Mouse (Mus musculus): ENCODE measurements at regions not wholly inside any gene's neighbourhood (a gene's known extent, or its start where the extent isn't known, plus 50 kb on each side); places are given as distances from the start of the nearest gene placed in this dataset.

DNA sequence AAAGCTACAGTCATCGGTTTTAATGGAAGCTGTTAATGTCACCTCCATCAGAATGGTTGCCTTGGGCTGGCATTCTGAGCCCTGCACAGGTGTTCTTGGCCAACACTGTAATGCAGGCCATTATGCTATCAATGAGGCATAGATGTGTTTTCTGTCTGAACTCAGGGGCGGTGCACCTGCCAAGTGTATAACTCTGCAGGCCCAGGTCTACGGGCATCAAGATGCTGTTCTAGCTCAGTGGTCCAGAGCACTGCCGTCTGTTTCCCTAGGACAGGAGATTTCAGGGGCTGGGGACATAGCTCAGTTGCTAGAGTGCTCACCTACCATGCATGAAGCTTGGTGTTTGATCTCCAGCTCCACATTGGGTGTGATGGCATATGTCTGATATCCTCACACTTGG lies 68.1 kb upstream of the Sash1 start:
- H3K79me3 ChIP-seq (ENCODE audit: low read depth) = no peaks in the 10 kb centered on the region
- H3K79me2 ChIP-seq (ENCODE audit: control insufficient read depth, insufficient read depth) = no peaks in the 10 kb centered on the region
- H3K4me3 ChIP-seq (ENCODE audit: insufficient read depth, poor library complexity, severe bottlenecking) = no peak overlapping the region
- H3ac ChIP-seq (ENCODE audit: control insufficient read depth, insufficient read length, low read depth) = no peak overlapping the region
- TF ChIP-seq MAX (IDR thresholded peaks at IDR 0.05) = no peak
- TF ChIP-seq MYOG (IDR thresholded peaks at IDR 0.05; ENCODE audit: control insufficient read depth, extremely low read depth, insufficient read length) = no peak
- TF ChIP-seq CEBPB (IDR thresholded peaks at IDR 0.05; ENCODE audit: low read depth) = no peak
- TF ChIP-seq USF1 (IDR thresholded peaks at IDR 0.05; ENCODE audit: low read depth) = no peak
- TF ChIP-seq MYOD1 (IDR thresholded peaks at IDR 0.05; ENCODE audit: control insufficient read depth, insufficient read length, low read depth) = no peak
- no peak for TF ChIP-seq CTCF (IDR thresholded peaks at IDR 0.05; ENCODE audit: control insufficient read depth, insufficient read depth, insufficient read length)
- TF ChIP-seq FOSL1 (IDR thresholded peaks at IDR 0.05; ENCODE audit: insufficient read depth, low read length, poor library complexity, severe bottlenecking) = no peak
- no peaks in the 10 kb centered on the region for H3K36me3 ChIP-seq (ENCODE audit: control insufficient read depth, insufficient read depth)
- no peaks in the 10 kb centered on the region for H3K27me3 ChIP-seq (ENCODE audit: control insufficient read depth, insufficient read depth, insufficient read length)

DNA sequence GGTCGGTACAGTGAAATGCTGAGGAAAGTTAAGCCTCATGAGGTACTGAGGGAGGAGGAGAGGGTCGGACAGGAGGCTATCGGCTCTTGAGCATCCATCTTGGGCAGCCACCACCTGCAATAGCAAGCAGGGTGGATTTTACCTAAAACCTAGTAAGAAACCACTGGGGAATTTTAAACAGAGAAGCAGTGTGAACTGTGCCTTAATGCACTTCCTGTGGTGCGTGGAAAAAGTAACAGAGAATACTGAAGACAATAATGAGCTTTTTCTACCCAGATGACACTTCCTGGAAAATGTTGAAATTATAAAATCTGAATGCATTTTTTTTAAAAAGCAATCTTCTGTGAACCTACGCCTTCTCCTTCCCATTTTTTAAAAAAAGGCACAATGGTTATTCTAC lies 67.1 kb upstream of the Sash1 start:
- TF ChIP-seq MYOG (IDR thresholded peaks at IDR 0.05; ENCODE audit: control insufficient read depth, extremely low read depth, insufficient read length) (no peak), CEBPB (IDR thresholded peaks at IDR 0.05; ENCODE audit: low read depth) (no peak), CTCF (IDR thresholded peaks at IDR 0.05; ENCODE audit: control insufficient read depth, insufficient read depth, insufficient read length) (no peak), FOSL1 (IDR thresholded peaks at IDR 0.05; ENCODE audit: insufficient read depth, low read length, poor library complexity, severe bottlenecking) (no peak), USF1 (IDR thresholded peaks at IDR 0.05; ENCODE audit: low read depth) (no peak), MYOD1 (IDR thresholded peaks at IDR 0.05; ENCODE audit: control insufficient read depth, insufficient read length, low read depth) (no peak), MAX (IDR thresholded peaks at IDR 0.05) (no peak)
- no peak overlapping the region for H3K4me3 ChIP-seq (ENCODE audit: insufficient read depth, poor library complexity, severe bottlenecking)
- no peak overlapping the region for H3ac ChIP-seq (ENCODE audit: control insufficient read depth, insufficient read length, low read depth)

DNA sequence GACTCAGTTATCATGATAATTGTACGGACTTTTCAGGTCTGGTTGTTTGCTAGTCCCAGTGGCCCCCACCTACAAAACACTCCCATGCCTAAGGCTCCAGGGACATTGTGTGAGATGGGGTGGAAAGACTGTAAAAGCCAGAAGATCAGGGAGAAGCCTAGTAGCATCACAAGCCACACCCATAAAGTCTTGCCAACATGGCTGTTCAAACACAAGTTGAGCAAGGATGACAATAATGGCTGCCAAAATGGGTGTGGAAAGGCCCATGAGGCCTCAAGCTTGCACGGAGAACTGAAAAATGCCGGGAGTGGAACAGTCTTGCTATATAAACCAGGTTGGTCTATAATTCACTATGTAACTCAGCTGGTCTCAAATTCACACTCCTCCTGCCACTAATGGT lies 66.1 kb upstream of the Sash1 start:
- no peak for TF ChIP-seq MAX (IDR thresholded peaks at IDR 0.05)
- TF ChIP-seq MYOD1 (IDR thresholded peaks at IDR 0.05; ENCODE audit: control insufficient read depth, insufficient read length, low read depth) = no peak
- no peak for TF ChIP-seq FOSL1 (IDR thresholded peaks at IDR 0.05; ENCODE audit: insufficient read depth, low read length, poor library complexity, severe bottlenecking)
- no peak for TF ChIP-seq MYOG (IDR thresholded peaks at IDR 0.05; ENCODE audit: control insufficient read depth, extremely low read depth, insufficient read length)
- TF ChIP-seq USF1 (IDR thresholded peaks at IDR 0.05; ENCODE audit: low read depth) = no peak
- no peak for TF ChIP-seq CTCF (IDR thresholded peaks at IDR 0.05; ENCODE audit: control insufficient read depth, insufficient read depth, insufficient read length)
- TF ChIP-seq CEBPB (IDR thresholded peaks at IDR 0.05; ENCODE audit: low read depth) = no peak
- Histone ChIP-seq H3K27me3 (ENCODE audit: control insufficient read depth, insufficient read depth, insufficient read length) (no peaks in the 10 kb centered on the region), H3K79me2 (ENCODE audit: control insufficient read depth, insufficient read depth) (no peaks in the 10 kb centered on the region), H3ac (ENCODE audit: control insufficient read depth, insufficient read length, low read depth) (no peak overlapping the region), H3K79me3 (ENCODE audit: low read depth) (no peaks in the 10 kb centered on the region), H3K4me3 (ENCODE audit: insufficient read depth, poor library complexity, severe bottlenecking) (no peak overlapping the region), H3K36me3 (ENCODE audit: control insufficient read depth, insufficient read depth) (no peaks in the 10 kb centered on the region)

More for the DNA sequence above, 67.1 kb upstream of the Sash1 start:
- Histone ChIP-seq H3K36me3 (ENCODE audit: control insufficient read depth, insufficient read depth) (no peaks in the 10 kb centered on the region), H3K79me3 (ENCODE audit: low read depth) (no peaks in the 10 kb centered on the region), H3K27me3 (ENCODE audit: control insufficient read depth, insufficient read depth, insufficient read length) (no peaks in the 10 kb centered on the region), H3K79me2 (ENCODE audit: control insufficient read depth, insufficient read depth) (no peaks in the 10 kb centered on the region)

DNA sequence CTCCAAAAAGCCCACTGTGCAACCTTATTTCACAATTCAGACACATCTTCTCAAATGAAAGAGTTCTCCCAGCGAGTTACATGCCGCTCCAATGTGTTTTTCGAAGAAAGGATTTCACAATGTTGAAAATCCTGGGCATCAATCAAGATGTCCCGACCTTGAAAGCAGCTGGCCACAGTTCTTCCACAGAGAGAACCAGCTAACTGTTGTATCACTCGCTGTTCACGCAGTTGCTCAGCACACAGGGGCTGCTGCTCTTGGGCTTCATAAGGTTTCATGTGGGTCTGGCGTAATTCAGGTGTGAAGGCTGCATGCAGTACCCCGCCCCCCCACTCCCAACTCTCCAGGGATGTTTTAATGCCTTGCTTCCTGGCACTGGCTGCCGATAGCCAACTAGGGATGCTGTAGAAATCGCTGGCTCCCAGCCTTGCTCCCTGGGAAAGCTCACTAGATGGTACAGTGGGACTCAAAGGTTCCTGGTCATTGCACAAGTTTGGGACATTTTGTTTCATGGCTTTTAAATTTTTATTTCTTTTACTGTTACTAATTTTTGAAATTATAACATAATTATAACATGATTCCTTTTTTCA lies 65.5 kb upstream of the Sash1 start:
- no peaks in the 10 kb centered on the region for H3K79me2 ChIP-seq (ENCODE audit: control insufficient read depth, insufficient read depth)
- H3K79me3 ChIP-seq (ENCODE audit: low read depth) = no peaks in the 10 kb centered on the region
- no peaks in the 10 kb centered on the region for H3K36me3 ChIP-seq (ENCODE audit: control insufficient read depth, insufficient read depth)
- no peaks in the 10 kb centered on the region for H3K27me3 ChIP-seq (ENCODE audit: control insufficient read depth, insufficient read depth, insufficient read length)
- TF ChIP-seq MYOD1 (IDR thresholded peaks at IDR 0.05; ENCODE audit: control insufficient read depth, insufficient read length, low read depth) (no peak), MAX (IDR thresholded peaks at IDR 0.05) (no peak), FOSL1 (IDR thresholded peaks at IDR 0.05; ENCODE audit: insufficient read depth, low read length, poor library complexity, severe bottlenecking) (no peak), CTCF (IDR thresholded peaks at IDR 0.05; ENCODE audit: control insufficient read depth, insufficient read depth, insufficient read length) (no peak), MYOG (IDR thresholded peaks at IDR 0.05; ENCODE audit: control insufficient read depth, extremely low read depth, insufficient read length) (no peak), CEBPB (IDR thresholded peaks at IDR 0.05; ENCODE audit: low read depth) (no peak), USF1 (IDR thresholded peaks at IDR 0.05; ENCODE audit: low read depth) (no peak)
- H3ac ChIP-seq (ENCODE audit: control insufficient read depth, insufficient read length, low read depth) = no peak overlapping the region
- no peak overlapping the region for H3K4me3 ChIP-seq (ENCODE audit: insufficient read depth, poor library complexity, severe bottlenecking)

DNA sequence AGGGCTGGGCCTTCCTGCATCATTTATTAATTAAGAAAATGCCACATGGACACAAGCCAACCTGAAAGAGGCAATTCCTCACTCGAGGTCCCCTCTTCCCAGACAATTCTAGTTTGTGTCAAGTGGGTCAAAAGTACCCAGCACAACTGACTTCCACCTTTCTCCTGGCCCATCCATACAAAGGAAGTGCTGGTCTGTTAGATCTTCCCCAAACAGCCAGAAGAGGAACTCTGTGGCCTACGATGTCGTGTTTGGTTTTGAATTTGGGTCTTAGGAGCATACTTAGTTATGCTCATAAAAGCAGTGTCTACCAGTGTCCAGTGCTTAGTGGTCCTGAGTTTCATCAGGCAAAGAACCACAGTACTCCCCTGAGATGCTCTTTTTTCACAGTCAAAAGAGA lies 62.4 kb upstream of the Sash1 start:
- Histone ChIP-seq H3K27me3 (ENCODE audit: control insufficient read depth, insufficient read depth, insufficient read length) (no peaks in the 10 kb centered on the region), H3K36me3 (ENCODE audit: control insufficient read depth, insufficient read depth) (no peaks in the 10 kb centered on the region), H3ac (ENCODE audit: control insufficient read depth, insufficient read length, low read depth) (no peak overlapping the region), H3K79me3 (ENCODE audit: low read depth) (no peaks in the 10 kb centered on the region), H3K79me2 (ENCODE audit: control insufficient read depth, insufficient read depth) (no peaks in the 10 kb centered on the region), H3K4me3 (ENCODE audit: insufficient read depth, poor library complexity, severe bottlenecking) (no peak overlapping the region)
- TF ChIP-seq MYOD1 (IDR thresholded peaks at IDR 0.05; ENCODE audit: control insufficient read depth, insufficient read length, low read depth) = no peak
- no peak for TF ChIP-seq CEBPB (IDR thresholded peaks at IDR 0.05; ENCODE audit: low read depth)
- no peak for TF ChIP-seq USF1 (IDR thresholded peaks at IDR 0.05; ENCODE audit: low read depth)

DNA sequence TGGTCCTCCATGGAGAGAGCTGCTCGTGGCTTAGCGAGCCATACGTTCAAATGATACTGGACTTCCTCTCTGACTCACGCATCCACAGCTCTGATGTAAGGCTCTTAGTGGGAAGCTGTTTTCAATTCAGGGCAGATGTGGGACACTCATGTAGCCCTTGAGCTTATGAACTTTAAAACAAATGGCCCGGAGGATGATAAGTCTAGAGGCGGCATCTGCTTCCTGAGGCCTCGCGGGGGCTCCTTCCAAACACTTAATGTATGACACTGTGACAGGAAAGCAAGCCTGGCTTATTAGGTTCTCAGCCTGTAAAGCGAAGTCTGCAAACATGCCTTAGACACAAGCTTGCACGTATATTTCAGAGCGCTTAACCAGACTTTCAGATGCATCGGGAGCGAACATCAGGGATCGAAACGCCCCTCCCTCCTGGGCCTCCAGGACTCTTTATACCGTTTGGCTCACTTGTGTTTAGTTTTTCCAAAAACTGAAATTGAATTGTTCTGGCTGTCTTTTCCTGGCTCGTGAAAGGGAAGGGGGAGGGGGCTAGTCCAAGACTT lies 59.4 kb upstream of the Sash1 start:
- no peaks in the 10 kb centered on the region for H3K27me3 ChIP-seq (ENCODE audit: control insufficient read depth, insufficient read depth, insufficient read length)
- TF ChIP-seq CTCF (IDR thresholded peaks at IDR 0.05; ENCODE audit: control insufficient read depth, insufficient read depth, insufficient read length) (no peak), FOSL1 (IDR thresholded peaks at IDR 0.05; ENCODE audit: insufficient read depth, low read length, poor library complexity, severe bottlenecking) (no peak), USF1 (IDR thresholded peaks at IDR 0.05; ENCODE audit: low read depth) (no peak), MYOG (IDR thresholded peaks at IDR 0.05; ENCODE audit: control insufficient read depth, extremely low read depth, insufficient read length) (no peak), CEBPB (IDR thresholded peaks at IDR 0.05; ENCODE audit: low read depth) (no peak), MYOD1 (IDR thresholded peaks at IDR 0.05; ENCODE audit: control insufficient read depth, insufficient read length, low read depth) (no peak), MAX (IDR thresholded peaks at IDR 0.05) (no peak)
- no peaks in the 10 kb centered on the region for H3K36me3 ChIP-seq (ENCODE audit: control insufficient read depth, insufficient read depth)
- H3K79me3 ChIP-seq (ENCODE audit: low read depth) = no peaks in the 10 kb centered on the region
- no peak overlapping the region for H3K4me3 ChIP-seq (ENCODE audit: insufficient read depth, poor library complexity, severe bottlenecking)
- no peaks in the 10 kb centered on the region for H3K79me2 ChIP-seq (ENCODE audit: control insufficient read depth, insufficient read depth)
- no peak overlapping the region for H3ac ChIP-seq (ENCODE audit: control insufficient read depth, insufficient read length, low read depth)

Measured in C2C12 (cell line).